Mouse (Mus musculus): Measurements from ENCODE around the gene 2900026A02Rik. TPM values are rescaled to one million over a fixed set of nuclear protein-coding genes. Genes with fewer than 3 reads are reported as not detected.

The 2900026A02Rik gene
- polyA plus RNA-seq, 1 experiment from 2014 or later, result 26.0 TPM

DNA sequence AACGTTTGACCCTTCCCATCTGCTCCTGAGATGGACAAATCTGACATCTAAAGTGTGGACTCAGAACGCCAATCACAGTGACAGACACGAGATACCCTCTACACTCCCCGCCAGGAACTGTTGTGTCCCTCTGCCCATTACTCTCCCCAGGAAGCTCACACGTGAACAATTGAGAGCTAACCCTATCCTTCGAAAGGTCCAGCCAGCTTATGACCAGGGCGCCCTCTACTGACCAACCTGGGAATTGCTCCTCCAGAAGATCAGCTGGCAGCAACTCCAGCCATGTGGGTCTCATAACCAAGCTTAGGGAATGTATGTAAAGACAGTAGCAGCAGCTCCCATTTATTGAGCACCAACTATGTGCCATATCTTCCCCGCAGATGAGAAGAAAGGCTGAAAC lies 65.9 kb downstream of the 2900026A02Rik start:
- POLR2A ChIA-PET, result no interaction called here
- CTCF ChIA-PET, result interaction anchor here (0.7 to 13.0 kb wide), 21 partner anchors 8 to 71 kb away, joined by 3 to 142 read pairs (median 6); partner anchors contain the start of gene Tmem211
- in situ Hi-C loops (cut with MboI; ENCODE audit: low pct_unique_long_range_greater_than_20kb), result no loop called here
- TF ChIP-seq CTCF (IDR thresholded peaks at IDR 0.05), result no peak
- ATAC-seq (no peak), DNase-seq (ENCODE audit: low read depth, low spot score) (no peak)
- no peaks in the 10 kb centered on the region for H3K27me3 ChIP-seq

DNA sequence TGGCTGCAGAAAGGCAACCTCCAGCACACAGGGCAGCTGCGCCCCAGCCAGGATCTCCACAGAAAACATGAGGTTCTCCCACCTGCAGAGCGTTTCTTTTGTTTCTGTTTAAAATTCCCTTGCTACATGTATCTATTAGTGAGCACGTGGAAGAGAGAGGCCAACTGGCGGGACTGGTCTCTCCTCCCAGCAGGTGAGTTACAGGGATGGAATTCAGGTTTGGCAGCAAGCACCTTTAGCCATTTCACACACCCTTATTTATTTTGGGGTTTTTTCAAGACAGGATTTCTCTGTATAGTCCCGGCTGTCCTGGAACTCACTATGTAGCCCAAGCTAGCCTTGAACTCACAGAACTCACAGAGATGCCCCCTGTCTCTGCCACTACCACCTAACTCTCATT lies 66.6 kb downstream of the 2900026A02Rik start:
- no peak for DNase-seq (ENCODE audit: low read depth, low spot score)
- in situ Hi-C loops (cut with MboI; ENCODE audit: low pct_unique_long_range_greater_than_20kb), result no loop called here
- no peaks in the 10 kb centered on the region for H3K27me3 ChIP-seq
- ATAC-seq, result no peak
- TF ChIP-seq CTCF (IDR thresholded peaks at IDR 0.05), result no peak
- ChIA-PET POLR2A (interaction anchor here (0.6 kb wide), 1 partner anchor 56 kb away, joined by 3 read pairs; no protein-coding TSS in a partner anchor), CTCF (interaction anchor here (0.8 to 13.0 kb wide), 16 partner anchors 11 to 72 kb away, joined by 3 to 142 read pairs (median 8); partner anchors contain the start of gene Tmem211)

DNA sequence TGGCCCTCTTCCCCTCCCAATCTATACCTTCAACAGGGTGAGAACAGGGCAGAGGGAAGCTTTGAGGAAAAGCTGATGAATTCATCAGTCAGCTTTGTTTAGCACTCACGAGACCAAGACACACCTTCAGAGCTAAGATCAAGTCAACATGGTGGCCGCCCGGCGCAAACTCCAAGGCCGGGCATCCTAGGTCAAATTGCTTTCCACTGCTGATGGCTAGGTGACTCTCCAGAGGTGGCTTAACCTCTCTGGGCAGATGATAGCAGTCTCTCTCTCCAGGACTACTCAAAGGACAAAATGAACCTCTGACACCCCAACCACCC lies 67.6 kb downstream of the 2900026A02Rik start:
- POLR2A ChIA-PET, result no interaction called here
- in situ Hi-C loops (cut with MboI; ENCODE audit: low pct_unique_long_range_greater_than_20kb), result no loop called here

DNA sequence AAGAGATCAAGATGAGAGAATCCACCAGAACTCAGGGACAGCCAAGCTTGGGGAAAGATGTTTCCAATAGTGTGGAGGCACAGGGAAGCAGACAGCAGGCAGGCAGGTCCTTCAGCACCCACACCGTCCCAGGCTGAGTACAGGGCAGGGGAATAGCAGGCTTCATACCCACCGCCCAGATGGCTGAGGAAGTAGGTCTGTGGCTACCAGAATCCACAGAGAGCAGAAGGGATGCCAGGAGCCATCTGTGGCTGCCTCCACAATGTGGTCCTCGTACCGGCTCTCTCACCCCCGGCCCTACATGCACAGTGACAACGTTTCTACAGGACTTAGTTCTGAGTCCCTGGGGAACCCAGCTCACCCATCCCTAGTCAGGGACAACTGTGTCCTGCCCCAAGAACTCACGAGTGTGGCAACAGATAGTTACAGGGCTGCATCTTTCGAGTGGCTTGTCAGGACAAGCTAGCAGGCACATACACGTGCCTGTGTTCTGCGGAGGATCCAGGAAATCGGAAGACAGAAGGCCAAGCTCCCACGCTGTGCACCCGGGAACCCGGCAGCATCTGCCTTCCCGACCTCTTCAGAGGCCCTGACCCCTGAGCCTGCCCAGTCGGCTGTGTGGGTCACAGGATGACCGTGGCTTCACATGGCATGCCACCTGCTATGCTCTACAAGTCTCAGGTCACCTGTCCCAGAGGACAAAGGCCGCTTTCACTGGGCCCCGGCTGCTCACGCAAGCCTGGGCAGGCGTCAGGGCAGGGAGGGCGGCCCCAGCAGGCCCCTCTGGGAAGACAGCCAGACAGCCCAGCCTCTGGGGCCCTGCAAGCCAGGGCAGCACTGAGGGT lies 68.2 kb downstream of the 2900026A02Rik start:
- no peak for ATAC-seq

More for the DNA sequence above, 67.6 kb downstream of the 2900026A02Rik start:
- no peak for DNase-seq (ENCODE audit: low read depth, low spot score)
- no peaks in the 10 kb centered on the region for H3K27me3 ChIP-seq
- ATAC-seq, result no peak
- TF ChIP-seq CTCF (IDR thresholded peaks at IDR 0.05), result no peak
- CTCF ChIA-PET, result interaction anchor here (1.2 to 13.0 kb wide), 6 partner anchors 14 to 73 kb away, joined by 3 to 142 read pairs (median 14); partner anchors contain the start of gene Tmem211

DNA sequence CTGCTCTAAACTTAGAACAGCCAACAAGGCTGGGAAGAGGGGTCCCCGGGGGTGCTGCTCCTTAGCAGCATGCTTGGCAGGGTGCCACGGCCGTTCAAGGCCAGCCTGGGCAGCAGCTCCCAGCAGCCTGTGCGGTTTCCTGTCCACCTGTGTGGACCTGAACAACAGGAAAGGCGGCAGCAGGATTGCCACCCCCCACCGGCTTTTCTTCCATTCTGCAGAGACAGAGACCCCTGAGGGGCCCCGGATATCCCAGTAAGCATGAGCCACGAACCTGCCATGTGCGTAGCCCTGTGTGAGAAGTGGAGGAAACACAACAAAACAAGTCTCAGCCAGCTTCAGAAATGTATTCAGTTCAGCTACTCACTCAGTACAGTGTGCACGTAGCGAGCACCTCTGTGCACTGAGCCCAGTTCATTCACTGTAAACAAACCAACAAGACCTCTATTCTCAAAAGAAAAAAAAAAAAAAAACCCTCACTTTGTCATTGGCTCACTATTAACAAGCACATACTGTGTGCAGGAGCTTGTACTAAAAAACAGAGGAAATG lies 69.4 kb downstream of the 2900026A02Rik start:
- ChIA-PET POLR2A (interaction anchor here (0.7 kb wide), 1 partner anchor 25 kb away, joined by 4 read pairs; no protein-coding TSS in a partner anchor), CTCF (interaction anchor here (1.6 to 13.0 kb wide), 4 partner anchors 11 to 75 kb away, joined by 3 to 142 read pairs (median 38); partner anchors contain the start of gene Tmem211)
- in situ Hi-C loops (cut with MboI; ENCODE audit: low pct_unique_long_range_greater_than_20kb), result no loop called here
- no peaks in the 10 kb centered on the region for H3K27me3 ChIP-seq
- no peak for ATAC-seq
- DNase-seq (ENCODE audit: low read depth, low spot score), result no peak
- TF ChIP-seq CTCF (IDR thresholded peaks at IDR 0.05), result no peak

More for the DNA sequence above, 68.2 kb downstream of the 2900026A02Rik start:
- in situ Hi-C loops (cut with MboI; ENCODE audit: low pct_unique_long_range_greater_than_20kb), result no loop called here
- TF ChIP-seq CTCF (IDR thresholded peaks at IDR 0.05), result no peak
- no peak for DNase-seq (ENCODE audit: low read depth, low spot score)
- POLR2A ChIA-PET, result no interaction called here
- no peaks in the 10 kb centered on the region for H3K27me3 ChIP-seq
- CTCF ChIA-PET, result interaction anchor here (1.2 to 13.0 kb wide), 6 partner anchors 13 to 74 kb away, joined by 3 to 142 read pairs (median 12); partner anchors contain the start of gene Tmem211

DNA sequence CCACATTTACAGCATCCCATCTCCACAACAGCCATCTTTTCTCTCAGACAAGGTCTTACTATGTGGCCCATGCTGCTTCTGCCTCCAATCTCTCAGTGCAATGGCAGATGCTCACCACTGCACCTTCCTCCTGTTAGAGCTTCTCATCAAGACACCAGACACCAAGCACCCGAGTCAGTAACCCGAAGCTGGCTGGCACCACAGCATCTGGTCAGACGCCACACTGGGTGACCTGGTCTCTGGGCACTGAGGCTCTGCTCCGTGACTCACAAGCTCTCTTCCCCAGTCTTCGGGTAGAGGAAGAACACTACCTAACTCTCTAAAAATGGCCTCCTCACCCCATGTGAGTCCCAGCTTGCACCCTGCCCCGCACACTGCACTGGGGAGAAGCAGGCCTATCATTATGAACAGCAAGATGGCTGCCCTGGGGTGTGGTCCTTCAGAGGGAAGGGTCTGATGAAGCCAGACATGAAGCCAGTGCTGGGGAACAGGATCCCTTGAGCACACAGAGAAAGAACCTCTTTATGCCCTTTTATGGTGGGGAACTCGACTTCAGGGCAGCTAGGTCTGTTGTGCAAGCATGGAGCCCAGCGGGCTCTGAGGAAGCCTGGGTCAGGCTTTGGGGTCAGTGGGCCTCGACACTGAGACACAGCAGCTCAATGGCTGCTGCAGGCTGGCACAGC lies 70.0 kb downstream of the 2900026A02Rik start:
- in situ Hi-C loops (cut with MboI; ENCODE audit: low pct_unique_long_range_greater_than_20kb), result no loop called here
- no peak for TF ChIP-seq CTCF (IDR thresholded peaks at IDR 0.05)
- DNase-seq (ENCODE audit: low read depth, low spot score), result no peak
- ATAC-seq, result peak; percentile 29
- ChIA-PET CTCF (interaction anchor here (1.6 to 13.0 kb wide), 4 partner anchors 11 to 76 kb away, joined by 3 to 142 read pairs (median 38); partner anchors contain the start of gene Tmem211), POLR2A (interaction anchor here (0.7 kb wide), 1 partner anchor 25 kb away, joined by 4 read pairs; no protein-coding TSS in a partner anchor)
- no peaks in the 10 kb centered on the region for H3K27me3 ChIP-seq

DNA sequence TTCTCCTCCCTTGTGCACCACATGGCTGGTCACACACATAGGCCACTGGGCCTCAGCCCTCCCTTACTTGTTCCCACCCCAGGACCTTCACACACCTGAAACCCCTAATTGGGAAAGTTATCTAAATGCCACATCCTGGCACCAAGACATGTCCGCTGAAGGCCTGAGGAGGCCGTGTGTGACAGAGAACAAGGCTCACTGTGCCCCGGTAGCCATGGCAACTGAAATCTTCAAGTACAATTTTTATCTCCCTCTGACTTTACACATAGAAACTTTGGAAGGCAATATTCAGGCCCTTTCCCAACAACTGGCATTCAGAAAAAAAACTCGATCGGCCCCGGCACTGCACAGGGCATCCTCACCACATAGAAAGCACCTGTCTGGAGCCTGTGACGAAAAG lies 72.0 kb downstream of the 2900026A02Rik start:
- no peaks in the 10 kb centered on the region for H3K27me3 ChIP-seq
- TF ChIP-seq CTCF (IDR thresholded peaks at IDR 0.05), result no peak
- CTCF ChIA-PET, result interaction anchor here (1.0 kb wide), 1 partner anchor 49 kb away, joined by 4 read pairs; no protein-coding TSS in a partner anchor
- ATAC-seq (no peak), DNase-seq (ENCODE audit: low read depth, low spot score) (no peak)
- POLR2A ChIA-PET, result no interaction called here
- in situ Hi-C loops (cut with MboI; ENCODE audit: low pct_unique_long_range_greater_than_20kb), result no loop called here

DNA sequence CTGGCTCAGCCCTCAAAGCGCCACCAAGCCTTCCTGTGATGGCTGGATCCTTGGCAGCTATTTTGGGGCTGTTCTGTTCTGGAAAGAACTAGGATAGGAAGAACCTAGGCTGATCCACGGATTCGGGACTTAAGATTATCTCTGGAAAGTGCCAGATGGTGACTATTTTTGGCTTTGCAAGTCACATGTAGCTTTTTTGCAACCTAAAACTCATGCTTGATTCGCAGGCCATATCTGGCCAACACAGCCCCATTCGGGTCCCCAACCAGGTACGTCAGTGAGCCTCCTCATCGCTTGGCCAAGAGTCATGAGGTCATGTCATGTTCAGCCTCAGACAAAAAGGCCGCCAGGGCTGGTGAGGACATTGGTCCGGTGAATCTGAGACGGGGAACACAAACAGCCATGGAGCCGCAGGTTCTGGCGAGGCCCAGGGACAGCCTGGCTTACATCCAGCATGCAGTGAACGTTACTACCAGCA lies 73.0 kb downstream of the 2900026A02Rik start:
- DNase-seq (ENCODE audit: low read depth, low spot score), result no peak
- no peak for ATAC-seq
- ChIA-PET CTCF (interaction anchor here (1.0 kb wide), 1 partner anchor 23 kb away, joined by 4 read pairs; no protein-coding TSS in a partner anchor), POLR2A (interaction anchor here (0.7 kb wide), 1 partner anchor 10 kb away, joined by 3 read pairs; no protein-coding TSS in a partner anchor)
- H3K27me3 ChIP-seq, result no peaks in the 10 kb centered on the region
- TF ChIP-seq CTCF (IDR thresholded peaks at IDR 0.05), result no peak
- in situ Hi-C loops (cut with MboI; ENCODE audit: low pct_unique_long_range_greater_than_20kb), result no loop called here

DNA sequence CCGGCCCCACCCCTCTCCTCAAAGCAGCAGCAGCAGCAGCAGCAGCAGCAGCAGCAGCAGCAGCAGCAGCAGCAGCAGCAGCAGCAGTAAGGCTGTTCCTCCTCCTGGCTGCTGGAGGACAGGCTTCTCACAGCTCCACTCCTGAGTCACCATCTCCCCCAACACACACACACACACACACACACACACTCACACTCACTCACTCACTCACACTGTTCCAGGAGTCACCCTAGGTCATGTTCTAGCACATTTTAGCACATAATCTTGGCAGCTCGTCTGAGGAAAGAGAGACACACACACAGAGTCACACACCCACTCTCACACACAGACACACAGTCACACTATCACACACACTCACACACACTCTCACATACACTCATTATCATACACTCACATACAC lies 74.4 kb downstream of the 2900026A02Rik start:
- no peak for ATAC-seq
- no peaks in the 10 kb centered on the region for H3K27me3 ChIP-seq
- POLR2A ChIA-PET, result no interaction called here
- in situ Hi-C loops (cut with MboI; ENCODE audit: low pct_unique_long_range_greater_than_20kb), result no loop called here
- CTCF ChIA-PET, result interaction anchor here (1.1 kb wide), 1 partner anchor 9 kb away, joined by 4 read pairs; no protein-coding TSS in a partner anchor
- no peak for TF ChIP-seq CTCF (IDR thresholded peaks at IDR 0.05)
- DNase-seq (ENCODE audit: low read depth, low spot score), result no peak

DNA sequence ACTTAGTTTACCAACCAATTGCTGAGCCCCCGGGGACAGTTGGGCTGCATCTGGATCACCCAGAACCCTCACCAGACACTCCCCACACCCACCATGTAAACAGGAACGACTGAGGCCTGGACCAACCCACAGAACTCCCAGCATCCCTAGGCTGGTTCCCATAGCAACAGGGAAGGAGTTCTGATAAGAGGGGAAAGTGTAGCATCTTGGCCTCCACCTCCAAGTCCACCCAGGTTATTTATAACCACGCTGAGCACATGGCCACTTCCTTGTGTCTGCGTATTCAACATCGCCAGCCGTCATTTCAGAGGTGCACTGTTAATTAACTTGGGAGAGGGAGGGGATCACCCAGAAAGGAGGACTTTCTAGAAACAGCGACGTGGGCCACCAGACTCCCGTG lies 75.9 kb downstream of the 2900026A02Rik start:
- POLR2A ChIA-PET, result no interaction called here
- ATAC-seq (no peak), DNase-seq (ENCODE audit: low read depth, low spot score) (no peak)
- in situ Hi-C loops (cut with MboI; ENCODE audit: low pct_unique_long_range_greater_than_20kb), result no loop called here
- H3K27me3 ChIP-seq, result no peaks in the 10 kb centered on the region
- no peak for TF ChIP-seq CTCF (IDR thresholded peaks at IDR 0.05)
- CTCF ChIA-PET, result interaction anchor here (0.8 kb wide), 1 partner anchor 35 kb away, joined by 3 read pairs; no protein-coding TSS in a partner anchor

All from Patski (cell line).